Mouse (Mus musculus) layer of hippocampus, adult 11-12 months (tissue): ENCODE results near the gene Prkar1a.

ENCODE experiments used
- DNase-seq: peaks from one replicate; pipeline ENCODE4 v3.0.0; 2022; ENCODE audit warnings: low spot score

The Prkar1a gene

GRCm38 (mm10) chr11:109672881-109673739 is 23.9 kb downstream of the Prkar1a start:
- no peak for DNase-seq

GRCm38 (mm10) chr11:109673741-109674140 is 24.5 kb downstream of the Prkar1a start:
- no peak for DNase-seq

GRCm38 (mm10) chr11:109674542-109674941 is 25.3 kb downstream of the Prkar1a start:
- DNase-seq = no peak

- DNase-seq = no peak
Observed at GRCm38 (mm10) chr11:109675208-109675607, 26.0 kb downstream of the Prkar1a start.

- no peak for DNase-seq
Observed at GRCm38 (mm10) chr11:109675771-109676170, 26.6 kb downstream of the Prkar1a start.

- no peak for DNase-seq
Observed at GRCm38 (mm10) chr11:109676621-109677373, 27.6 kb downstream of the Prkar1a start.

GRCm38 (mm10) chr11:109678291-109678690 is 29.1 kb downstream of the Prkar1a start:
- no peak for DNase-seq

- DNase-seq = no peak
Observed at GRCm38 (mm10) chr11:109680934-109681333, 31.7 kb downstream of the Prkar1a start.

GRCm38 (mm10) chr11:109681556-109681955 is 32.4 kb downstream of the Prkar1a start:
- DNase-seq = no peak

- no peak for DNase-seq
Observed at GRCm38 (mm10) chr11:109682221-109682620, 33.0 kb downstream of the Prkar1a start.

- no peak for DNase-seq
Observed at GRCm38 (mm10) chr11:109689539-109689938, 40.3 kb downstream of the Prkar1a start.

GRCm38 (mm10) chr11:109692737-109693136 is 43.5 kb downstream of the Prkar1a start:
- DNase-seq = no peak

GRCm38 (mm10) chr11:109696519-109696918 is 47.3 kb downstream of the Prkar1a start:
- DNase-seq = no peak

- no peak for DNase-seq
Observed at GRCm38 (mm10) chr11:109697089-109697643, 48.0 kb downstream of the Prkar1a start.

- no peak for DNase-seq
Observed at GRCm38 (mm10) chr11:109698740-109699139, 49.5 kb downstream of the Prkar1a start.

- no peak for DNase-seq
Observed at GRCm38 (mm10) chr11:109699784-109700183, 50.6 kb downstream of the Prkar1a start.

GRCm38 (mm10) chr11:109700761-109701160 is 51.6 kb downstream of the Prkar1a start:
- no peak for DNase-seq

- no peak for DNase-seq
Observed at GRCm38 (mm10) chr11:109702031-109702815, 53.0 kb downstream of the Prkar1a start.

GRCm38 (mm10) chr11:109703845-109704244 is 54.6 kb downstream of the Prkar1a start:
- DNase-seq = no peak

- no peak for DNase-seq
Observed at GRCm38 (mm10) chr11:109704311-109705205, 55.4 kb downstream of the Prkar1a start.
